Mouse (Mus musculus): Measurements from ENCODE around the gene Rtl10. TPM values are rescaled to one million over a fixed set of nuclear protein-coding genes. Genes with fewer than 3 reads are reported as not detected.
A peak's percentile ranks its signal among the peaks of the same experiment; 100 is the strongest.

Gene Rtl10
- total RNA-seq, 2 experiments from 2014 or later: 3.0 to 5.0 TPM

- ATAC-seq (replicated peaks; ENCODE audit: low FRiP score, poor library complexity, severe bottlenecking): no peak
These were observed 17.7 kb upstream of the Rtl10 start for GRCm38 (mm10) chr16:18480933-18481485.

- ATAC-seq (replicated peaks; ENCODE audit: low FRiP score, poor library complexity, severe bottlenecking): no peak
These were observed 16.3 kb upstream of the Rtl10 start for GRCm38 (mm10) chr16:18482431-18482830.

GRCm38 (mm10) chr16:18483839-18484238, 14.9 kb upstream of the Rtl10 start:
- ATAC-seq (replicated peaks; ENCODE audit: low FRiP score, poor library complexity, severe bottlenecking): no peak

- ATAC-seq (replicated peaks; ENCODE audit: low FRiP score, poor library complexity, severe bottlenecking): no peak
These were observed 14.3 kb upstream of the Rtl10 start for GRCm38 (mm10) chr16:18484386-18484785.

GRCm38 (mm10) chr16:18484794-18485435, 13.8 kb upstream of the Rtl10 start:
- ATAC-seq (replicated peaks; ENCODE audit: low FRiP score, poor library complexity, severe bottlenecking): no peak

- no peak for ATAC-seq (replicated peaks; ENCODE audit: low FRiP score, poor library complexity, severe bottlenecking)
These were observed 12.6 kb upstream of the Rtl10 start for GRCm38 (mm10) chr16:18486126-18486525.

GRCm38 (mm10) chr16:18490281-18490680, 8.4 kb upstream of the Rtl10 start:
- ATAC-seq (replicated peaks; ENCODE audit: low FRiP score, poor library complexity, severe bottlenecking): no peak

- ATAC-seq (replicated peaks; ENCODE audit: low FRiP score, poor library complexity, severe bottlenecking): no peak
These were observed 7.8 kb upstream of the Rtl10 start for GRCm38 (mm10) chr16:18490894-18491293.

GRCm38 (mm10) chr16:18497865-18498515, 711 bp upstream of the Rtl10 start:
- ATAC-seq (replicated peaks; ENCODE audit: low FRiP score, poor library complexity, severe bottlenecking): peak; percentile 58

- ATAC-seq (replicated peaks; ENCODE audit: low FRiP score, poor library complexity, severe bottlenecking): no peak
These were observed 295 bp downstream of the Rtl10 start for GRCm38 (mm10) chr16:18498996-18499395.

GRCm38 (mm10) chr16:18501531-18501930, 2.8 kb downstream of the Rtl10 start:
- ATAC-seq (replicated peaks; ENCODE audit: low FRiP score, poor library complexity, severe bottlenecking): no peak

- no peak for ATAC-seq (replicated peaks; ENCODE audit: low FRiP score, poor library complexity, severe bottlenecking)
These were observed 5.1 kb downstream of the Rtl10 start for GRCm38 (mm10) chr16:18503566-18504342.

- no peak for ATAC-seq (replicated peaks; ENCODE audit: low FRiP score, poor library complexity, severe bottlenecking)
These were observed 8.0 kb downstream of the Rtl10 start for GRCm38 (mm10) chr16:18506524-18507199.

- ATAC-seq (replicated peaks; ENCODE audit: low FRiP score, poor library complexity, severe bottlenecking): no peak
These were observed 8.5 kb downstream of the Rtl10 start for GRCm38 (mm10) chr16:18507200-18507549.

- ATAC-seq (replicated peaks; ENCODE audit: low FRiP score, poor library complexity, severe bottlenecking): no peak
These were observed 13.0 kb downstream of the Rtl10 start for GRCm38 (mm10) chr16:18511741-18512140.

GRCm38 (mm10) chr16:18513508-18513907, 14.8 kb downstream of the Rtl10 start:
- no peak for ATAC-seq (replicated peaks; ENCODE audit: low FRiP score, poor library complexity, severe bottlenecking)

GRCm38 (mm10) chr16:18518091-18518490, 19.4 kb downstream of the Rtl10 start:
- ATAC-seq (replicated peaks; ENCODE audit: low FRiP score, poor library complexity, severe bottlenecking): no peak

- ATAC-seq (replicated peaks; ENCODE audit: low FRiP score, poor library complexity, severe bottlenecking): no peak
These were observed 25.0 kb downstream of the Rtl10 start for GRCm38 (mm10) chr16:18523563-18524245.

GRCm38 (mm10) chr16:18528656-18529055, 30.0 kb downstream of the Rtl10 start:
- ATAC-seq (replicated peaks; ENCODE audit: low FRiP score, poor library complexity, severe bottlenecking): no peak

GRCm38 (mm10) chr16:18533061-18533460, 34.4 kb downstream of the Rtl10 start:
- peak; percentile 100 for ATAC-seq (replicated peaks; ENCODE audit: low FRiP score, poor library complexity, severe bottlenecking)
